Mouse (Mus musculus) pancreas, adult 10 weeks (tissue): Measurements from ENCODE around the gene Klrk1. TPM values are rescaled to one million over a fixed set of nuclear protein-coding genes. Genes with fewer than 3 reads are reported as not detected.

Experiments
- polyA plus RNA-seq: library from polyadenylated mRNA; stranded (reverse); fragments of 350-450 nt; fragmentation: Illumina TruSeq; extraction: RNeasy Lipid Tissue Mini Kit (QIAGEN cat#74804); gene quantifications from one replicate; pipeline ENCODE4 v1.2.3, GENCODE M21; 2015; ENCODE audit warnings: low read depth, low replicate concordance; ENCODE audit not compliant: insufficient read depth

The Klrk1 gene
- not detected for polyA plus RNA-seq

GRCm38 (mm10) chr6:129623735-129624134, at the start of gene Klrk1:
Gene Klrk1 (minus strand): TSS chr6:129623864.

GRCm38 (mm10) chr6:129660589-129660988, 36.9 kb upstream of the Klrk1 start, which contains the start of gene Klrc2:
Gene Klrc2 (minus strand): TSS chr6:129660689.

GRCm38 (mm10) chr6:129643237-129643636, 19.6 kb upstream of the Klrk1 start, which contains the start of gene Klrc3:
Gene Klrc3 (minus strand): TSS chr6:129643337.

GRCm38 (mm10) chr6:129591508-129591907, 32.2 kb downstream of the Klrk1 start, which contains the start of gene Klrd1:
Gene Klrd1 (plus strand): TSS chr6:129591782.

GRCm38 (mm10) chr6:129577605-129578004, 46.1 kb downstream of the Klrk1 start, which contains the start of gene Klre1:
Gene Klre1 (plus strand): TSS chr6:129577905.

Other genes with a start within 250 kb of the Klrk1 start
- 0.78 TPM for gene Clec12b, start 238.0 kb downstream of the Klrk1 start, polyA plus RNA-seq
- not detected for gene Clec1b, start 226.6 kb downstream of the Klrk1 start, polyA plus RNA-seq
- gene Clec9a, start 215.0 kb downstream of the Klrk1 start, polyA plus RNA-seq = 0.90 TPM
- gene Clec1a, start 171.9 kb downstream of the Klrk1 start, polyA plus RNA-seq = 2.3 TPM
- not detected for gene Olr1, start 116.7 kb downstream of the Klrk1 start, polyA plus RNA-seq
- not detected for gene Tmem52b, start 111.3 kb downstream of the Klrk1 start, polyA plus RNA-seq
- gene Gabarapl1, start 90.7 kb downstream of the Klrk1 start, polyA plus RNA-seq = 44.3 TPM
- not detected for gene Klre1, start 46.0 kb downstream of the Klrk1 start, polyA plus RNA-seq
- not detected for gene Klrd1, start 32.1 kb downstream of the Klrk1 start, polyA plus RNA-seq
- gene Klrc3, start 19.5 kb upstream of the Klrk1 start, polyA plus RNA-seq = not detected
- not detected for gene Klrc2, start 36.8 kb upstream of the Klrk1 start, polyA plus RNA-seq
- gene Klrc1, start 55.1 kb upstream of the Klrk1 start, polyA plus RNA-seq = not detected
- not detected for gene Klri1, start 93.3 kb upstream of the Klrk1 start, polyA plus RNA-seq
- gene Klri2, start 116.6 kb upstream of the Klrk1 start, polyA plus RNA-seq = not detected
- gene Gm156, start 160.4 kb upstream of the Klrk1 start, polyA plus RNA-seq = not detected
- not detected for gene Gm17631, start 238.8 kb upstream of the Klrk1 start, polyA plus RNA-seq